Mouse (Mus musculus): ENCODE data around the gene Nrd1. TPM values are rescaled to one million over a fixed set of nuclear protein-coding genes. Genes with fewer than 3 reads are reported as not detected.
A peak's percentile ranks its signal among the peaks of the same experiment; 100 is the strongest.

Nrd1 gene
- polyA plus RNA-seq (2015; fragmentation: Nextera tagmentation; extraction: Ambion mirVana) = 53.5 and 62.0 TPM in 2 replicates

DNA sequence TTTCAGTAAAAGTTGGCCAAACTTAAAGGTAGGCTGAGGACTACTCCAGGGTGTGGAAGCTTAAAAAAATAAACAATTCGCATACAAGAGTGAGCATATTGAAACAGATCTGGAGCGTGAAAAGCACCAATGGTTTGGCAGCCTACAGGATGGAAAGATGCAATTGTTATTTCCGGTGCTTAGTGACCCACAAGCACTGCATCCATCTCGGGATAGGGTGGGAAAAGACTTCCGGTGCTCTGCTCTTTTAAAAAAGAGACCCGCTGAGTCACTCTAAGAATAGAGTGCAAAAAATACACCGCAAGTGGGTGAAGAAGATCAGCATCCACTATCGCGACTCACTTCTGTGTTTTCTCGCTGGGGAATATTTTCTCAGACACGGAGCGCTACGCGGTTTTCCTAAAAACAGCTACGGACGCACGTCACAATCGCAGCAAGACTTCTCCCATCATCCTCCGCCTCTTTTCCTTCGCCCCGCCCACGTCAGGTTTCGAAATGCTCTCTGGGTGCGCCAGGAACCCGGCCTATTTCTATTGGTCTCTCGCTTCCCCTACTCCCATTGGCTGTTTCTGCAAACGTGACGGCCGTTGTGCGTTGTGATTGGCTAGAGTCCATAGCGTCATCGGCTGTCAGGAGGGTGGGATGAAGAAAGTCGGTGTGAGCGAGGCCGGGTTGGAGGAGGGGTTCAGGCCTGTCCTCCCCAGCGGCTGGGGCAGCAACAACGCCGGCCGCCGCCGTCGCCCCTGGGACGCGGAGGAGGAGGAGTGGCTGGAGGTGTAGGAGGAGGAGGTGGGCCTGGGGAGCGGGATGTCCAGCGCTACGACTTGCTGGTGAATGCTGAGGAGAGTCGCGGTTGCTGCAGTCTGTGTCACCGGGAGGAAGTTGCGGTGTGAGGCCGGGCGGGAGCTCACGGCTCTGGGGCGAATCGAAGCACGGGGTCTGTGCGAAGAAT lies at the start of gene Nrd1:
TSS of gene Nrd1 (plus strand) at position 657 of the 952 bp plus-strand sequence.
- peak within 1 kb of the TSS; percentile 87 for H3K9ac ChIP-seq (ENCODE audit: low read length)
- no peaks in the 10 kb centered on the region for H3K27me3 ChIP-seq (ENCODE audit: control insufficient read depth, insufficient read depth, low read length)
- peak within 1 kb of the TSS; percentile 71 for H3K4me2 ChIP-seq (replicated peaks; ENCODE audit: low read depth)
- TF ChIP-seq EP300 (optimal IDR thresholded peaks at IDR 0.05) (peak; percentile 19), CTCF (IDR thresholded peaks at IDR 0.05; ENCODE audit: low read depth) (peak; percentile 18; the same call in 1 of the 2 replicates)
- H3K27ac ChIP-seq (replicated peaks) = peak within 1 kb of the TSS; percentile 96
- peak within 1 kb of the TSS; percentile 79 for H3K4me3 ChIP-seq (ENCODE audit: low read depth, low read length)
- no peaks in the 10 kb centered on the region for H3K4me1 ChIP-seq (replicated peaks; ENCODE audit: control insufficient read depth, insufficient read depth)
- H3K9me3 ChIP-seq (ENCODE audit: control insufficient read depth, low read length) = no peaks in the 10 kb centered on the region
- whole genome bisulfite sequencing = under 1% methylated on average over 58 of the region's 58 CpGs
- ATAC-seq (ENCODE audit: low FRiP score, low TSS enrichment) (peak; percentile 99), DNase-seq (ENCODE audit: low spot score) (peak; percentile 99)
- H3K36me3 ChIP-seq (ENCODE audit: control insufficient read depth, insufficient read depth, low read length) = no peaks in the 10 kb centered on the region

DNA sequence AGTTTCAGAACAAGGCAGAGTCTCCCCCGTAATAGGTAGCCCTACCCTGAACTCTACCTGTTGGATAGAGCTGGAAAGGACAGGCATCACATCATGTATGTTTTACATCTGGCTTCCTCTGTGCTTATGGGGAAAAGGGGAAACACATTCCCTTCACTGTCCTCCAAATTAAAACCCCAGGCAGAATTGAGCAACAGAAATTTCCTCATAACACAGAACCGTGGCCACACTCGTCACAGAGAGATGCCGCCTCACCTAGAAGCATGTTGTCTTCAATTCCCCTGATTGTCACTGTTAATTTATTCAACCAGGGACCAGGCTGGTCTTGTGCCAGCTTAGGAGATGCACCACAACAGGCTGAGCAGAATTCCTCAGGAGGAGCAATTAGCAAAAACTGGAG lies 48.8 kb upstream of the Nrd1 start:
- no peaks in the 10 kb centered on the region for H3K9me3 ChIP-seq (ENCODE audit: control insufficient read depth, low read length)
- H3K27me3 ChIP-seq (ENCODE audit: control insufficient read depth, insufficient read depth, low read length) = no peaks in the 10 kb centered on the region
- H3K36me3 ChIP-seq (ENCODE audit: control insufficient read depth, insufficient read depth, low read length) = no peaks in the 10 kb centered on the region
- TF ChIP-seq CTCF (IDR thresholded peaks at IDR 0.05; ENCODE audit: low read depth) (no peak), EP300 (optimal IDR thresholded peaks at IDR 0.05) (no peak)
- H3K27ac ChIP-seq (replicated peaks) = no peak overlapping the region
- 85% methylated on average over 4 of the region's 4 CpGs for WGBS
- H3K4me2 ChIP-seq (replicated peaks; ENCODE audit: low read depth) = no peak overlapping the region
- no peak for DNase-seq (ENCODE audit: low spot score)
- H3K4me1 ChIP-seq (replicated peaks; ENCODE audit: control insufficient read depth, insufficient read depth) = no peaks in the 10 kb centered on the region
- ATAC-seq (ENCODE audit: low FRiP score, low TSS enrichment) = no peak
- H3K4me3 ChIP-seq (ENCODE audit: low read depth, low read length) = no peak overlapping the region
- no peak overlapping the region for H3K9ac ChIP-seq (ENCODE audit: low read length)

DNA sequence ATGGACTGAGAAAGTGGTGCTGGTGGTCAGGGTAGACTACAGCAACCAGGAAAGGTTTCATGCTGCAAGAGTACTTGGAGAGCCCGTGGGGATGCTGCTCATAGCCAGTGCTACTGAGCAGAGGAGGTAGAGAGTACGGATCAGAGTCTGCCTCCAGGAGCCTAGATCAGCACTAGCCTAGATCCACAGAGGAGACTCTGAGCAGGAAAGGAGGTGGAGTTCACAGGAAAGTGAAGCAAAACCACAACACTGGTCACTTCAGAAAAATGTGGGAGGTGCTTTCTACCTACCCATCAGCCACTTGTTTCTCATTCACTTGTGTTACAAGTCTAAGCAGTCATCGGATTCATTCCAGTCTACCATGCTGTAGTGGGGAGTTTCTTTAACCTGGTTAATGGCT lies 40.8 kb upstream of the Nrd1 start:
- TF ChIP-seq CTCF (IDR thresholded peaks at IDR 0.05; ENCODE audit: low read depth) (no peak), EP300 (optimal IDR thresholded peaks at IDR 0.05) (no peak)
- 84% methylated on average over 3 of the region's 3 CpGs for WGBS
- no peak overlapping the region for H3K4me2 ChIP-seq (replicated peaks; ENCODE audit: low read depth)

DNA sequence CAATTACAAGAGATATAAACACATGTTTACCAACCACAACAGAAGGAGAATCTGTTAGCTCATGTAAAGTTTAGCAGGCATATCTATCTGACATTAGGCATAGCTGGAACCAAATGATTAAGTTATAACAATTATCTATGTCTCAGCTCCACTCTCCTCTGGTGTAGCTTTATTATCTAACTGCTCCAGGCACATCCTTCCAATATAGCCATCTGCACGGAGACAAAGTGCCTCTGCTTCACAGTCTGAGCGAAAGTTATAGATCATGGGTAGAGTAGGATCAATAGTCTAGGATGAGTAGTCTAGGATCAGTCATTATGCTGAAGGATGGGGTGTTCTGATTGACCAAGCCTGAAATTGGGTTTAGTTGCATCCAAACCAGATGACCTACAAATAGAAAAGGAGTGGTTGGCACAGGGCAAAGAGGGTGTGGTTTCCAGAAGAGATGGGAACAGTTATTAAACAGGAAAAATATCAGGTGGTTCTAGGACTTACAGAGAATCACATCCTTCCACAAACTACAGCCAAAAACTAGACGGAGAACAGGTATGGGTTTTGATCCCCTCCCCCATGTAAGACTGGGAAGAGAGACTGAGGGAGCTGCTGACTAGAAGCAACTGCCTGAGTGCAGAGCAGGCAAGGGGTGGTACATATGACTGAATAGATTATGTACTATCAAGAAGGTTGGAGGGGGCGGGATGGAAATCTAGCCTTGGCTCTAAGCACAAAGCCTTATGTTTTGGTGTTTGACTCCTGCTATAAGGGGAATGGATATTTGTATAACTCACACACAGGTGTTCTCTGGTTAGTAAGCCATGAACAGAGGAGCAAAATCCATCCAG lies 39.6 kb upstream of the Nrd1 start:
- 77% methylated on average over 4 of the region's 4 CpGs for WGBS
- no peaks in the 10 kb centered on the region for H3K9me3 ChIP-seq (ENCODE audit: control insufficient read depth, low read length)
- H3K4me1 ChIP-seq (replicated peaks; ENCODE audit: control insufficient read depth, insufficient read depth) = no peaks in the 10 kb centered on the region
- no peak overlapping the region for H3K9ac ChIP-seq (ENCODE audit: low read length)
- DNase-seq (ENCODE audit: low spot score) (no peak), ATAC-seq (ENCODE audit: low FRiP score, low TSS enrichment) (no peak)
- TF ChIP-seq EP300 (optimal IDR thresholded peaks at IDR 0.05) (no peak), CTCF (IDR thresholded peaks at IDR 0.05; ENCODE audit: low read depth) (no peak)
- no peaks in the 10 kb centered on the region for H3K27me3 ChIP-seq (ENCODE audit: control insufficient read depth, insufficient read depth, low read length)
- H3K36me3 ChIP-seq (ENCODE audit: control insufficient read depth, insufficient read depth, low read length) = no peaks in the 10 kb centered on the region
- H3K4me2 ChIP-seq (replicated peaks; ENCODE audit: low read depth) = no peak overlapping the region
- no peak overlapping the region for H3K27ac ChIP-seq (replicated peaks)
- no peak overlapping the region for H3K4me3 ChIP-seq (ENCODE audit: low read depth, low read length)

More for the DNA sequence above, 40.8 kb upstream of the Nrd1 start:
- H3K9me3 ChIP-seq (ENCODE audit: control insufficient read depth, low read length) = no peaks in the 10 kb centered on the region
- no peak for DNase-seq (ENCODE audit: low spot score)
- H3K36me3 ChIP-seq (ENCODE audit: control insufficient read depth, insufficient read depth, low read length) = no peaks in the 10 kb centered on the region
- no peaks in the 10 kb centered on the region for H3K4me1 ChIP-seq (replicated peaks; ENCODE audit: control insufficient read depth, insufficient read depth)
- no peak overlapping the region for H3K4me3 ChIP-seq (ENCODE audit: low read depth, low read length)
- H3K9ac ChIP-seq (ENCODE audit: low read length) = no peak overlapping the region
- no peak for ATAC-seq (ENCODE audit: low FRiP score, low TSS enrichment)
- H3K27ac ChIP-seq (replicated peaks) = no peak overlapping the region
- no peaks in the 10 kb centered on the region for H3K27me3 ChIP-seq (ENCODE audit: control insufficient read depth, insufficient read depth, low read length)

DNA sequence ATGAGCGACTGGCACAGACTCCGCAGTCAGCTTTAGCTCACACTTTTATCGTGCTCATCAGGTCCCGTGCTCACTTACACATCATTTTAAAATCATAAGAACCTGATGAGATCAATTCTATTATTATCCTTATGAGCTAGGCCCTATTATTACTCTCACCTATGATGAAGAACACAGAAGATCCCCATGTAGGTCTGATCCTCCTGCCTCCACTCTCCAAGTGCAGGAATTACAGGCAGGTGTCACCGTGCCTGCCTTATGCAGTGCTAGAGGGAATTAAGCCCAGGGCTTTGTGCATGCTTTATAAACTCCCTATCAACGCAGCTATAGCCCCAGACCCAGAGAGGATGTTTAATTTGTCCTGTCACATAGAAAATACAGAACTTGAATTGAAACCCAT lies 37.4 kb upstream of the Nrd1 start:
- Histone ChIP-seq H3K27ac (replicated peaks) (no peak overlapping the region), H3K9me3 (ENCODE audit: control insufficient read depth, low read length) (no peaks in the 10 kb centered on the region), H3K27me3 (ENCODE audit: control insufficient read depth, insufficient read depth, low read length) (no peaks in the 10 kb centered on the region), H3K9ac (ENCODE audit: low read length) (no peak overlapping the region), H3K4me1 (replicated peaks; ENCODE audit: control insufficient read depth, insufficient read depth) (no peaks in the 10 kb centered on the region), H3K4me2 (replicated peaks; ENCODE audit: low read depth) (no peak overlapping the region), H3K36me3 (ENCODE audit: control insufficient read depth, insufficient read depth, low read length) (no peaks in the 10 kb centered on the region), H3K4me3 (ENCODE audit: low read depth, low read length) (no peak overlapping the region)
- TF ChIP-seq CTCF (IDR thresholded peaks at IDR 0.05; ENCODE audit: low read depth) (no peak), EP300 (optimal IDR thresholded peaks at IDR 0.05) (no peak)
- DNase-seq (ENCODE audit: low spot score) (no peak), ATAC-seq (ENCODE audit: low FRiP score, low TSS enrichment) (no peak)
- 81% methylated on average over 6 of the region's 6 CpGs for WGBS

Data from stomach, postnatal 0 days (tissue).